Mouse (Mus musculus) limb, embryonic 14.5 days (tissue): Measurements from ENCODE around the gene Fam47e. TPM values are rescaled to one million over a fixed set of nuclear protein-coding genes. Genes with fewer than 3 reads are reported as not detected.

ENCODE experiments used
- ATAC-seq: fragments of 200-750 bp; cut with Nextera tagmentation; 2 replicates; pipeline ENCODE4 v1.8.0; 2017; ENCODE audit warnings: low read depth, moderate number of reproducible peaks, moderate TSS enrichment; ENCODE audit not compliant: low FRiP score
- DNase-seq: peaks from one replicate; pipeline ENCODE4 v3.0.0-alpha.2; 2015; ENCODE audit warnings: low spot score
- H3K27ac ChIP-seq: fragments of 300-500 bp; sonication (generic); replicated peaks from 2 replicates; pipeline ENCODE4 v1.5.1; 2014; ENCODE audit warnings: low read depth, mild to moderate bottlenecking, low read length, moderate library complexity, mixed read lengths
- H3K27me3 ChIP-seq: fragments of 300-500 bp; sonication (generic); 2 replicates; pipeline ENCODE4 v1.6.1; 2014; ENCODE audit warnings: low read length, mixed read lengths; ENCODE audit not compliant: control insufficient read depth, insufficient read depth
- H3K36me3 ChIP-seq: fragments of 300-500 bp; sonication (generic); 2 replicates; pipeline ENCODE4 v1.6.1; 2014; ENCODE audit warnings: mild to moderate bottlenecking, low read length, moderate library complexity, mixed read lengths; ENCODE audit not compliant: control insufficient read depth, insufficient read depth
- H3K4me1 ChIP-seq: fragments of 300-500 bp; sonication (generic); 2 replicates; pipeline ENCODE4 v1.6.1; 2014; ENCODE audit warnings: antibody characterized with exemption, low read length, mixed read lengths; ENCODE audit not compliant: control insufficient read depth, insufficient read depth
- H3K4me2 ChIP-seq: fragments of 300-500 bp; sonication (generic); replicated peaks from 2 replicates; pipeline ENCODE4 v1.6.1; 2014; ENCODE audit warnings: low read depth, mild to moderate bottlenecking, low read length, moderate library complexity; ENCODE audit not compliant: severe bottlenecking
- H3K4me3 ChIP-seq: fragments of 300-500 bp; sonication (generic); replicated peaks from 2 replicates; pipeline ENCODE4 v1.5.1; 2014; ENCODE audit warnings: low read length
- H3K9ac ChIP-seq: fragments of 300-500 bp; sonication (generic); 2 replicates; pipeline ENCODE4 v1.6.1; 2014; ENCODE audit warnings: mild to moderate bottlenecking, low read depth, low read length, moderate library complexity; ENCODE audit not compliant: severe bottlenecking
- H3K9me3 ChIP-seq: fragments of 300-500 bp; sonication (generic); 2 replicates; pipeline ENCODE4 v1.6.1; 2016; ENCODE audit warnings: low read length; ENCODE audit not compliant: control insufficient read depth
- POLR2A ChIP-seq: fragments of 200-500 bp; IDR thresholded peaks from 2 replicates; pipeline ENCODE4 v1.8.0; 2012; ENCODE audit warnings: inconsistent platforms, mild to moderate bottlenecking, moderate library complexity, borderline replicate concordance; ENCODE audit not compliant: insufficient read depth, insufficient read length; ENCODE audit errors: extremely low read depth
- WGBS: fragments of 180-500 bp; shearing (Covaris S2); extraction: QIAGEN DNeasy Blood & Tissue Kit; methylation state at CpG from one replicate; pipeline ENCODE4 v1.1.7; 2014; 5-methylcytosine and 5-hydroxymethylcytosine counted together
- polyA plus RNA-seq, 2 experiments: library from polyadenylated mRNA; depleted of rRNA in 1 of 2; stranded (reverse) in 1 of 2; unstranded in 1 of 2; fragments of >200 nt; fragmentation: Nextera tagmentation in 1 of 2; extraction: Ambion mirVana in 1 of 2; gene quantifications; 2 replicates each; pipeline versions ENCODE4 v1.2.1 to v1.2.3; 2012 to 2014

The Fam47e gene
- polyA plus RNA-seq, 2 experiments = 0.09 TPM; not detected in 1

DNA sequence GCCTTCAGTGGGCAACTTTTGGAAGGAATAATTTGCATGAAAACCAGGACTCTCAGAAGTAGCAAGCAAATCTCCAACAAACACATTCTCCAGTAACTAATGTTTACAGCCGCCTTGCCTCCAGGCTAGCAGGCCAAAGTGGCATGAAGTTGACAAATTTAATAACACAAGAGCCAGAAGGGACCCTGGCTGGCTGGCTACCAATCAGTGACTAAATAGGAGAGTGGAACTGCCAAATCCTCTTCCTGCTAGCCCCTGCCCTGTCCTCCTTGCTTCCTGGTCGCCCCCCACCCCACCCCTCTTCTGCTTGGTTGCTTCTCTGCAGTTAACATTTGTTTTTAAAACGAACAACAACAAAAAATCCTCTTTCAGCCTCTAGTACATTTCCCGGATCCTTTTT is 426 bp upstream of the Fam47e start:
- Histone ChIP-seq H3K9me3 (no peaks in the 10 kb centered on the region), H3K4me1 (no peaks in the 10 kb centered on the region), H3K27me3 (no peaks in the 10 kb centered on the region), H3K4me3 (no peak overlapping the region), H3K27ac (no peak overlapping the region), H3K4me2 (no peak overlapping the region), H3K9ac (no peak overlapping the region), H3K36me3 (no peaks in the 10 kb centered on the region)
- DNase-seq (no peak), ATAC-seq (no peak)
- no peak for TF ChIP-seq POLR2A
- 79% methylated on average over 4 of the region's 4 CpGs for WGBS

DNA sequence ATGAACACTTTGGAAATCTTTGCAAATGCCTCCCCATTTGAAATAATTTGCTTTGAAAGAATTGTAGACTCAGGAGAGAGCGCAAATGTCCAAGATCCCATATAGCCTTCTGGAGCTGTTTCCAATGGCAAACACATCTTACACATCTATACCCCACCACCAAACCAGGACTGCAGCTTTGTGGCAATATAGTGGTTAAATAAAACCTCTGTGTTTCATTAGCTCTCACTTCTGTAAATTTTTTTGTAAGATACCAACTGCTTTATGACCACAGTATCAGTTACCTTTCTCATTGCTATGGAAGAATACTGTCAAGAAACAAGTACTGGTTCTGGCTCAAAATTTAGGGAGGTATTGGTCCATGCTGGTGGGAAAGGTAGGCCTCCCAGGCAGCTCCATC is 1.0 kb downstream of the Fam47e start:
- no peak overlapping the region for H3K9ac ChIP-seq
- WGBS = 94% methylated on average over 1 of the region's 1 CpGs

DNA sequence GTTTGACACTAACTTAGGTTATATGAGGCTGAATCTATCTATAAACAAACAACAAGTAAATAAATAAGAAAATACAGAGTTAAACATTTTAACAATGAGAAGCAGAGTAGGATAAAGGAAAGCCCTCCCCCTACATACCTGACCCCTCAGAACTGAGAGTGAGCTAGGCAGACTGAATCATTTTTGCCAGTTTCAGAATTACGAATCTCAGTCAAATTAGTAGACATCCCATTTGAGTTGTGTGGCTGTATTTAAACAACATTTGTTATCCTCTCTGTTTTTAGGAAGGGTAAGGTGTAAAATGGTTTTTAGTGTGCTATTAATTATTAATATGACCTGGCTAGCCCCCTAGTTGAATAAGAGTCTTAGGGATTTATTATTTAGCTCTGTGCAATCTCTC is 2.6 kb downstream of the Fam47e start:
- H3K4me3 ChIP-seq = no peak overlapping the region
- H3K9ac ChIP-seq = no peak overlapping the region
- no peak overlapping the region for H3K4me2 ChIP-seq
- no peaks in the 10 kb centered on the region for H3K9me3 ChIP-seq
- no peaks in the 10 kb centered on the region for H3K27me3 ChIP-seq
- ATAC-seq = no peak
- no peak for DNase-seq
- H3K27ac ChIP-seq = no peak overlapping the region
- H3K4me1 ChIP-seq = no peaks in the 10 kb centered on the region
- no peak for TF ChIP-seq POLR2A
- no peaks in the 10 kb centered on the region for H3K36me3 ChIP-seq
- 92% methylated on average over 1 of the region's 1 CpGs for WGBS

More for the DNA sequence above, 1.0 kb downstream of the Fam47e start:
- H3K36me3 ChIP-seq = no peaks in the 10 kb centered on the region
- H3K4me1 ChIP-seq = no peaks in the 10 kb centered on the region
- ATAC-seq = no peak
- no peaks in the 10 kb centered on the region for H3K9me3 ChIP-seq
- no peak overlapping the region for H3K27ac ChIP-seq
- no peak for DNase-seq
- H3K4me3 ChIP-seq = no peak overlapping the region
- no peak overlapping the region for H3K4me2 ChIP-seq
- no peaks in the 10 kb centered on the region for H3K27me3 ChIP-seq
- TF ChIP-seq POLR2A = no peak

GRCm38 (mm10) chr5:92560201-92560600 is 5.3 kb downstream of the Fam47e start:
- Histone ChIP-seq H3K4me3 (no peak overlapping the region), H3K4me1 (no peaks in the 10 kb centered on the region), H3K9ac (no peak overlapping the region), H3K9me3 (no peaks in the 10 kb centered on the region), H3K27me3 (no peaks in the 10 kb centered on the region), H3K4me2 (no peak overlapping the region), H3K27ac (no peak overlapping the region), H3K36me3 (no peaks in the 10 kb centered on the region)
- DNase-seq (no peak), ATAC-seq (no peak)
- 61% methylated on average over 2 of the region's 2 CpGs for WGBS
- TF ChIP-seq POLR2A = no peak

DNA sequence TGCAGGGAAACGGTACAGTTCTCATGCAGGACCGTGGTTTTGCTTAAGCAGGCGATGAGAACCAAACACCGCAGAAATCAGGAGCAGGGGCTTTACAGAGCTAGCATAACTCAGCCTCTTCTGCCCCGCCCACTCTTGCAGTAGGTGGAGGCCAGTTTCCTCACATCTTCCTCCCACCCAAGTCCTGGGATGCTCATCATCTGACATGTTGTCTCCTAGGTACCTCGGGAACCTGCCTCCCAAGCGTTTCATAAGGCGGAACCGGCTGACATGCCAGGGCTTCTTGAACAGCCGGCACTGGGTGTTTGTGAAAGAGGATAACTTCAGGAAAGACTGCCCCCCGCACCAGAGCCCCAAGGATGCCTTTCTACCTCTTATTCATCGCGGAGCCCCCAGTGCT is 7.1 kb downstream of the Fam47e start:
- DNase-seq = no peak
- Histone ChIP-seq H3K4me1 (no peaks in the 10 kb centered on the region), H3K36me3 (no peaks in the 10 kb centered on the region), H3K9ac (no peak overlapping the region), H3K27ac (no peak overlapping the region), H3K9me3 (no peaks in the 10 kb centered on the region), H3K4me2 (no peak overlapping the region), H3K27me3 (no peaks in the 10 kb centered on the region), H3K4me3 (no peak overlapping the region)
- ATAC-seq = no peak
- TF ChIP-seq POLR2A = no peak
- WGBS = 79% methylated on average over 13 of the region's 13 CpGs

DNA sequence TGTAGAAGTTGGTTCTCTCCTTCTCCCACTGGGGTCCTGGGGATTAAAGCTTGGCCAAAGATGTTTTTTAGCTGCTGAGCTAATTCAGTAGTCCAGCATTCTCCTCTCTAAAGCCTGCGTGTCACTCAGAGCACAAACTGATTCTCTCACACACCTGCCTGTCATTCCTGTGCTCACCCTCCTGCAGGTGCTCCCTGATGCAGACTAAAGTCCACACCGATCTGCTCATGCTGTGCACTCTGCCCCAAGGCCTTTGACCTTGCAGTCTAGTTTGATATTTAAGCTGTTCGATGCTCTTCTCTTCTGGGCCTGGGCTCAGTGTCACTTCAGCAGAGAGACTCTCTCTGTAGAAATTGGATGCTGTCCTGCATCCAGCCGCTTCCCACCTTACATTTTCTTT is 16.4 kb downstream of the Fam47e start:
- H3K27me3 ChIP-seq = no peaks in the 10 kb centered on the region
- no peak overlapping the region for H3K4me3 ChIP-seq
- no peaks in the 10 kb centered on the region for H3K9me3 ChIP-seq
- no peak for ATAC-seq
- 82% methylated on average over 4 of the region's 4 CpGs for WGBS
- no peak overlapping the region for H3K9ac ChIP-seq
- no peak overlapping the region for H3K4me2 ChIP-seq
- TF ChIP-seq POLR2A = no peak
- H3K36me3 ChIP-seq = no peaks in the 10 kb centered on the region
- no peaks in the 10 kb centered on the region for H3K4me1 ChIP-seq
- DNase-seq = no peak
- H3K27ac ChIP-seq = no peak overlapping the region
